Mouse (Mus musculus) midbrain, embryonic 12.5 days (tissue): ENCODE results near the gene 1700020D05Rik. TPM values are rescaled to one million over a fixed set of nuclear protein-coding genes. Genes with fewer than 3 reads are reported as not detected.
"Not testable (repeated sequence)": the region's sequence is repeated elsewhere in the genome, so short reads cannot be mapped to it uniquely, and the experiment has no call there.

Experiments
- ATAC-seq: fragments of 200-750 bp; cut with Nextera tagmentation; 2 replicates; pipeline ENCODE4 v1.8.0; 2017; ENCODE audit warnings: low read depth, moderate TSS enrichment, moderate library complexity; ENCODE audit not compliant: low FRiP score
- H3K27ac ChIP-seq: fragments of 300-500 bp; sonication (generic); replicated peaks from 2 replicates; pipeline ENCODE4 v1.5.1; 2016; ENCODE audit warnings: mild to moderate bottlenecking
- H3K27me3 ChIP-seq: fragments of 300-500 bp; sonication (generic); 2 replicates; pipeline ENCODE4 v1.6.1; 2016; ENCODE audit warnings: mild to moderate bottlenecking
- H3K36me3 ChIP-seq: fragments of 300-500 bp; sonication (generic); 2 replicates; pipeline ENCODE4 v1.6.1; 2016
- H3K4me1 ChIP-seq: fragments of 300-500 bp; sonication (generic); 2 replicates; pipeline ENCODE4 v1.6.1; 2016
- H3K4me2 ChIP-seq: fragments of 300-500 bp; sonication (generic); replicated peaks from 2 replicates; pipeline ENCODE4 v1.6.1; 2016; ENCODE audit warnings: mild to moderate bottlenecking, moderate library complexity
- H3K4me3 ChIP-seq: fragments of 300-500 bp; sonication (generic); 2 replicates; pipeline ENCODE4 v1.5.1; 2016; ENCODE audit warnings: mild to moderate bottlenecking
- H3K9ac ChIP-seq: fragments of 300-500 bp; sonication (generic); replicated peaks from 2 replicates; pipeline ENCODE4 v1.6.1; 2016; ENCODE audit warnings: mild to moderate bottlenecking, moderate library complexity
- H3K9me3 ChIP-seq: fragments of 300-500 bp; sonication (generic); 2 replicates; pipeline ENCODE4 v1.6.1; 2016; ENCODE audit warnings: mild to moderate bottlenecking
- WGBS: fragments of 180-500 bp; shearing (Covaris S2); methylation state at CpG from one replicate; pipeline ENCODE4 v1.1.7; 2016; 5-methylcytosine and 5-hydroxymethylcytosine counted together
- polyA plus RNA-seq: library from polyadenylated mRNA; unstranded; fragments of >200 nt; fragmentation: Nextera tagmentation; extraction: Ambion mirVana; gene quantifications from 2 replicates; pipeline ENCODE4 v1.2.1, GENCODE M21; 2016

Gene 1700020D05Rik
- polyA plus RNA-seq, 1 experiment from 2014 or later = not detected

GRCm38 (mm10) chr19:5492641-5493040, 10.9 kb downstream of the 1700020D05Rik start:
- no peak overlapping the region for H3K27ac ChIP-seq
- H3K9me3 ChIP-seq = no peaks in the 10 kb centered on the region
- no peak overlapping the region for H3K9ac ChIP-seq
- peaks cover 22% of the 10 kb centered on the region for H3K4me1 ChIP-seq
- no peaks in the 10 kb centered on the region for H3K27me3 ChIP-seq
- H3K36me3 ChIP-seq = peaks cover 53% of the 10 kb centered on the region
- WGBS = 85% methylated on average over 4 of the region's 4 CpGs
- H3K4me2 ChIP-seq = peak overlapping the region; percentile 70
- ATAC-seq = no peak
- H3K4me3 ChIP-seq = 0 out of 2 replicates have a peak overlapping the region, but pooled peaks have one; percentile 3

GRCm38 (mm10) chr19:5490898-5491708, 12.5 kb downstream of the 1700020D05Rik start:
- H3K9me3 ChIP-seq = no peaks in the 10 kb centered on the region
- H3K4me2 ChIP-seq = peak overlapping the region; percentile 70
- H3K27me3 ChIP-seq = no peaks in the 10 kb centered on the region
- H3K4me1 ChIP-seq = peaks cover 31% of the 10 kb centered on the region
- WGBS = under 1% methylated on average over 54 of the region's 59 CpGs
- peak overlapping the region; percentile 90 for H3K4me3 ChIP-seq
- H3K9ac ChIP-seq = peak overlapping the region; percentile 98
- ATAC-seq = peak; percentile 24
- H3K36me3 ChIP-seq = peaks cover 42% of the 10 kb centered on the region
- H3K27ac ChIP-seq = peak overlapping the region; percentile 99

- Histone ChIP-seq H3K9me3 (no peaks in the 10 kb centered on the region), H3K27ac (peak within 1 kb of the TSS; percentile 99), H3K4me1 (peaks cover 31% of the 10 kb centered on the region), H3K4me3 (peak within 1 kb of the TSS; percentile 90), H3K36me3 (peaks cover 42% of the 10 kb centered on the region), H3K27me3 (no peaks in the 10 kb centered on the region), H3K4me2 (peak within 1 kb of the TSS; percentile 70), H3K9ac (peak within 1 kb of the TSS; percentile 98)
- WGBS = under 1% methylated on average over 62 of the region's 62 CpGs
- peak; percentile 61 for ATAC-seq
Observed at GRCm38 (mm10) chr19:5490313-5490897, 13.2 kb downstream of the 1700020D05Rik start, which contains the start of gene Cfl1. Cfl1 (plus strand) TSS chr19:5490455.

GRCm38 (mm10) chr19:5489721-5490120, 13.9 kb downstream of the 1700020D05Rik start:
- H3K27ac ChIP-seq = peak overlapping the region; percentile 99
- H3K4me3 ChIP-seq = peak overlapping the region; percentile 90
- 54% methylated on average over 10 of the region's 10 CpGs for WGBS
- H3K27me3 ChIP-seq, H3K9me3 ChIP-seq, ATAC-seq, H3K9ac ChIP-seq: not testable (repeated sequence)
- H3K36me3 ChIP-seq = peaks cover 44% of the 10 kb centered on the region
- H3K4me2 ChIP-seq = peak overlapping the region; percentile 70
- peaks cover 31% of the 10 kb centered on the region for H3K4me1 ChIP-seq

- H3K4me3 ChIP-seq = peak overlapping the region; percentile 53
- peak overlapping the region; percentile 67 for H3K4me2 ChIP-seq
- peak overlapping the region; percentile 99 for H3K27ac ChIP-seq
- 0% methylated on average over 26 of the region's 26 CpGs for WGBS
- no peaks in the 10 kb centered on the region for H3K9me3 ChIP-seq
- peak overlapping the region; percentile 62 for H3K9ac ChIP-seq
- peaks cover 44% of the 10 kb centered on the region for H3K36me3 ChIP-seq
- H3K27me3 ChIP-seq = no peaks in the 10 kb centered on the region
- peaks cover 31% of the 10 kb centered on the region for H3K4me1 ChIP-seq
- ATAC-seq = peak; percentile 80
Observed at GRCm38 (mm10) chr19:5488878-5489571, 14.6 kb downstream of the 1700020D05Rik start.

GRCm38 (mm10) chr19:5487768-5488550, 15.6 kb downstream of the 1700020D05Rik start, which contains the start of gene Mus81:
Mus81 (minus strand) TSS chr19:5488402.
- Histone ChIP-seq H3K27ac (peak within 1 kb of the TSS; percentile 99), H3K4me3 (peak within 1 kb of the TSS; percentile 53), H3K9me3 (no peaks in the 10 kb centered on the region), H3K9ac (peak within 1 kb of the TSS; percentile 62), H3K36me3 (peaks cover 44% of the 10 kb centered on the region), H3K4me1 (peaks cover 25% of the 10 kb centered on the region), H3K27me3 (no peaks in the 10 kb centered on the region), H3K4me2 (peak within 1 kb of the TSS; percentile 67)
- peak; percentile 54 for ATAC-seq
- WGBS = under 1% methylated on average over 39 of the region's 39 CpGs

GRCm38 (mm10) chr19:5486771-5487170, 16.8 kb downstream of the 1700020D05Rik start:
- H3K27me3 ChIP-seq = no peaks in the 10 kb centered on the region
- no peak for ATAC-seq
- H3K4me1 ChIP-seq = peaks cover 15% of the 10 kb centered on the region
- WGBS = 83% methylated on average over 4 of the region's 4 CpGs
- peaks cover 45% of the 10 kb centered on the region for H3K36me3 ChIP-seq
- H3K9me3 ChIP-seq = no peaks in the 10 kb centered on the region
- H3K4me3 ChIP-seq = 0 out of 2 replicates have a peak overlapping the region, but pooled peaks have one; percentile 53
- peak overlapping the region; percentile 62; the same call in 1 of the 2 replicates for H3K9ac ChIP-seq
- peak overlapping the region; percentile 67; the same call in 1 of the 2 replicates for H3K4me2 ChIP-seq
- H3K27ac ChIP-seq = no peak overlapping the region

GRCm38 (mm10) chr19:5486286-5486685, 17.3 kb downstream of the 1700020D05Rik start:
- H3K9me3 ChIP-seq = no peaks in the 10 kb centered on the region
- ATAC-seq = no peak
- no peak overlapping the region for H3K4me3 ChIP-seq
- H3K4me1 ChIP-seq = peaks cover 13% of the 10 kb centered on the region
- H3K4me2 ChIP-seq = no peak overlapping the region
- H3K27ac ChIP-seq = no peak overlapping the region
- H3K27me3 ChIP-seq = no peaks in the 10 kb centered on the region
- H3K36me3 ChIP-seq = peaks cover 50% of the 10 kb centered on the region
- WGBS = 93% methylated on average over 8 of the region's 8 CpGs
- H3K9ac ChIP-seq = no peak overlapping the region

GRCm38 (mm10) chr19:5485821-5486220, 17.8 kb downstream of the 1700020D05Rik start:
- H3K9ac ChIP-seq = no peak overlapping the region
- peaks cover 50% of the 10 kb centered on the region for H3K36me3 ChIP-seq
- no peak for ATAC-seq
- no peak overlapping the region for H3K4me3 ChIP-seq
- WGBS = 87% methylated on average over 7 of the region's 7 CpGs
- H3K9me3 ChIP-seq = no peaks in the 10 kb centered on the region
- no peak overlapping the region for H3K27ac ChIP-seq
- H3K4me1 ChIP-seq = peaks cover 13% of the 10 kb centered on the region
- H3K27me3 ChIP-seq = no peaks in the 10 kb centered on the region
- no peak overlapping the region for H3K4me2 ChIP-seq

GRCm38 (mm10) chr19:5485371-5485770, 18.2 kb downstream of the 1700020D05Rik start:
- WGBS = 94% methylated on average over 8 of the region's 8 CpGs
- peaks cover 55% of the 10 kb centered on the region for H3K36me3 ChIP-seq

GRCm38 (mm10) chr19:5484496-5484895, 19.1 kb downstream of the 1700020D05Rik start:
- peaks cover 13% of the 10 kb centered on the region for H3K4me1 ChIP-seq
- H3K4me3 ChIP-seq = no peak overlapping the region
- H3K9me3 ChIP-seq = no peaks in the 10 kb centered on the region
- no peak overlapping the region for H3K9ac ChIP-seq
- no peak for ATAC-seq
- H3K27ac ChIP-seq = no peak overlapping the region
- H3K4me2 ChIP-seq = no peak overlapping the region
- peaks cover 62% of the 10 kb centered on the region for H3K36me3 ChIP-seq
- H3K27me3 ChIP-seq = no peaks in the 10 kb centered on the region
- WGBS = 89% methylated on average over 5 of the region's 5 CpGs

More at GRCm38 (mm10) chr19:5485371-5485770, 18.2 kb downstream of the 1700020D05Rik start:
- ATAC-seq = no peak
- no peak overlapping the region for H3K4me3 ChIP-seq
- H3K27me3 ChIP-seq = no peaks in the 10 kb centered on the region
- H3K9me3 ChIP-seq = no peaks in the 10 kb centered on the region
- no peak overlapping the region for H3K4me2 ChIP-seq
- peaks cover 13% of the 10 kb centered on the region for H3K4me1 ChIP-seq
- no peak overlapping the region for H3K9ac ChIP-seq
- H3K27ac ChIP-seq = no peak overlapping the region
